In genomic region chrX:104543919-104544595, GRCm38 (mm10) we compare ENCODE assay signal across 21 mouse cellular contexts.
DNase-seq lines count a peak whose midpoint lies in the region; ATAC-seq and TF ChIP-seq lines count a peak whose summit lies in the region.
"Had no signal": no experiment of that assay in that cellular context is flagged by ENCODE, and none has a peak within 500 bp of the region (broad histone marks: within the 10 kb centered on the region; RNA-seq: fewer than 3 reads in every experiment).

No protein-coding gene starts in this region.

- no peaks in the 10 kb centered on the region for H3K4me1 ChIP-seq in liver, embryonic 11.5 days (replicated peaks; ENCODE audit: control insufficient read depth, insufficient read depth, low read length)
- H3K4me1 ChIP-seq in liver, embryonic 14.5 days (replicated peaks; ENCODE audit: control insufficient read depth in 2 of 2, insufficient read depth in 2 of 2, low read length in 1 of 2) = peaks cover 4 to 21% of the 10 kb centered on the region in 2 experiments
- H3K4me1 ChIP-seq: embryonic facial prominence, embryonic 15.5 days; forebrain, embryonic 12.5 days; heart, embryonic 12.5 days; hindbrain, embryonic 10.5 days had no signal

- TF ChIP-seq CTCF in liver, embryonic 14.5 days (IDR thresholded peaks at IDR 0.05; ENCODE audit: low read depth) = no peak

- WGBS in liver, embryonic 11.5 days = 68% methylated on average over 4 of the region's 4 CpGs
- WGBS in liver, embryonic 14.5 days (ENCODE audit: insufficient replicate concordance) = 33% methylated on average over 4 of the region's 4 CpGs

- intact Hi-C loops in left cerebral cortex, postnatal 14 days (cut with DNase I) = no loop called here

- peak overlapping the region; percentile 64; the same call in 1 of the 2 replicates for H3K27ac ChIP-seq in liver, embryonic 11.5 days (ENCODE audit: low read depth, low read length)
- peak overlapping the region; percentile 78 for H3K27ac ChIP-seq in liver, embryonic 14.5 days
- H3K27ac ChIP-seq: embryonic facial prominence, embryonic 15.5 days; forebrain, embryonic 12.5 days; hindbrain, embryonic 10.5 days; hindbrain, embryonic 14.5 days had no signal

- no peak overlapping the region for H3K4me2 ChIP-seq in liver, embryonic 11.5 days
- H3K4me2 ChIP-seq in liver, embryonic 14.5 days (ENCODE audit: low read depth) = peak overlapping the region; percentile 26; the same call in 1 of the 2 replicates
- H3K4me2 ChIP-seq: embryonic facial prominence, embryonic 15.5 days; forebrain, embryonic 12.5 days; heart, embryonic 12.5 days; hindbrain, embryonic 14.5 days had no signal

- no peak overlapping the region for H3K9ac ChIP-seq in liver, embryonic 11.5 days (ENCODE audit: low read depth, low read length)
- no peak overlapping the region for H3K9ac ChIP-seq in liver, embryonic 14.5 days (replicated peaks)
- H3K9ac ChIP-seq: embryonic facial prominence, embryonic 15.5 days; forebrain, embryonic 12.5 days; heart, embryonic 12.5 days; hindbrain, embryonic 14.5 days had no signal

- TF ChIP-seq EP300 in liver, embryonic 14.5 days (IDR thresholded peaks at IDR 0.05; ENCODE audit: low read depth) = peak; percentile 75

- peak; percentile 87 for ATAC-seq in liver, embryonic 11.5 days (replicated peaks; ENCODE audit: low FRiP score)
- ATAC-seq in liver, embryonic 14.5 days (ENCODE audit: insufficient read depth) = peak; percentile 84
- peak; percentile 53 for ATAC-seq in megakaryocyte progenitor cell, adult 5-6 weeks (replicated peaks; ENCODE audit: poor library complexity)
- ATAC-seq: CD4-positive, CD25-positive, alpha-beta regulatory T cell, adult 4 months; forebrain, embryonic 16.5 days had no signal

- no peaks in the 10 kb centered on the region for H3K9me3 ChIP-seq in liver, embryonic 11.5 days (ENCODE audit: control insufficient read depth, low read length)
- no peaks in the 10 kb centered on the region for H3K9me3 ChIP-seq in liver, embryonic 14.5 days (ENCODE audit: control insufficient read depth, low read length)
- H3K9me3 ChIP-seq: embryonic facial prominence, embryonic 15.5 days; forebrain, embryonic 12.5 days; G1E; heart, embryonic 12.5 days; hindbrain, embryonic 10.5 days had no signal

- no peak for DNase-seq in liver, embryonic 11.5 days (ENCODE audit: low spot score)
- no peak for DNase-seq in liver
- DNase-seq in liver, embryonic 14.5 days (ENCODE audit: low read depth in 3 of 3, low spot score in 3 of 3) = peak in 2 of 3 experiments; percentile 26 to 28
- DNase-seq in left cerebral cortex, postnatal 14 days (ENCODE audit: low spot score in 2 of 2) = no peak
- no peak for DNase-seq in cerebellum, postnatal 14 days
- no peak for DNase-seq in lung, postnatal 4 days
- DNase-seq: adrenal gland, postnatal 10 days; B cell, adult 2 months; cerebellum, adult 18-20 months; cerebellum, postnatal 10 days; embryo, embryonic 11 days; gastrocnemius, postnatal 14 days had no signal

- H3K36me3 ChIP-seq in liver, embryonic 11.5 days (ENCODE audit: control insufficient read depth, insufficient read depth, low read length) = no peaks in the 10 kb centered on the region
- H3K36me3 ChIP-seq in liver, embryonic 14.5 days (replicated peaks; ENCODE audit: control insufficient read depth, insufficient read depth, low read depth) = no peaks in the 10 kb centered on the region
- H3K36me3 ChIP-seq: embryonic facial prominence, embryonic 15.5 days; forebrain, embryonic 12.5 days; G1E; heart, embryonic 12.5 days; hindbrain, embryonic 10.5 days had no signal

- H3K27me3 ChIP-seq in liver, embryonic 11.5 days (replicated peaks; ENCODE audit: control insufficient read depth, insufficient read depth, low read length) = peaks cover 9% of the 10 kb centered on the region; the same call in 1 of the 2 replicates
- H3K27me3 ChIP-seq in liver, embryonic 14.5 days (ENCODE audit: control insufficient read depth, insufficient read depth, low read length) = no peaks in the 10 kb centered on the region

- H3K4me3 ChIP-seq in liver, embryonic 11.5 days (ENCODE audit: low read depth, low read length) = no peak overlapping the region
- no peak overlapping the region for H3K4me3 ChIP-seq in liver, embryonic 14.5 days (ENCODE audit: insufficient read depth in 1 of 2, low read depth in 2 of 2, low read length in 2 of 2)
- H3K4me3 ChIP-seq: embryonic facial prominence, embryonic 15.5 days; forebrain, embryonic 12.5 days; heart, embryonic 12.5 days; hindbrain, embryonic 10.5 days had no signal

Comparison
In these comparisons a context has a peak if more than half of its experiments do, and no peak if none do; other contexts are left out.
1. DNase-seq: peak in liver, embryonic 14.5 days (2 of 3); none in liver, embryonic 11.5 days (single experiment), liver (single experiment), left cerebral cortex, postnatal 14 days (0 of 2), cerebellum, postnatal 14 days (0 of 2) and lung, postnatal 4 days (0 of 2).
2. Peak in every context shown above with its lines, with median percentiles within 50 percentile points of each other: ATAC-seq.